ENCODE assay signal across 15 mouse cellular contexts in genomic region chr12:64975558-64975957, GRCm38 (mm10). TPM values are rescaled to one million over a fixed set of nuclear protein-coding genes. Genes with fewer than 3 reads are reported as not detected.
DNase-seq lines count a peak whose midpoint lies in the region; ATAC-seq and TF ChIP-seq lines count a peak whose summit lies in the region.
"Had no signal": no experiment of that assay in that cellular context is flagged by ENCODE, and none has a peak within 500 bp of the region (broad histone marks: within the 10 kb centered on the region; RNA-seq: fewer than 3 reads in every experiment).

No protein-coding gene starts in this region.

- H3K9me3 ChIP-seq in lung, postnatal 0 days (ENCODE audit: low read length), result no peaks in the 10 kb centered on the region
- no peaks in the 10 kb centered on the region for H3K9me3 ChIP-seq in liver, embryonic 12.5 days (replicated peaks)
- H3K9me3 ChIP-seq: embryonic facial prominence, embryonic 13.5 days had no signal

- H3K27me3 ChIP-seq in lung, postnatal 0 days (replicated peaks; ENCODE audit: insufficient read depth, low read length), result no peaks in the 10 kb centered on the region
- H3K27me3 ChIP-seq in Patski, result no peaks in the 10 kb centered on the region
- H3K27me3 ChIP-seq in liver, embryonic 12.5 days (replicated peaks), result no peaks in the 10 kb centered on the region
- H3K27me3 ChIP-seq: embryonic facial prominence, embryonic 13.5 days had no signal

- H3K9ac ChIP-seq in lung, postnatal 0 days (replicated peaks; ENCODE audit: low read depth), result no peak overlapping the region
- H3K9ac ChIP-seq in liver, embryonic 12.5 days, result no peak overlapping the region
- H3K9ac ChIP-seq: embryonic facial prominence, embryonic 13.5 days had no signal

- 48% methylated on average over 6 of the region's 6 CpGs for WGBS in lung, postnatal 0 days
- 27% methylated on average over 6 of the region's 6 CpGs for WGBS in liver, embryonic 12.5 days (ENCODE audit: insufficient replicate concordance)

- ATAC-seq in lung, postnatal 0 days, result no peak
- ATAC-seq in Patski, result peak; percentile 47
- ATAC-seq in liver, embryonic 12.5 days, result no peak
- ATAC-seq: forebrain, embryonic 16.5 days; intestine, postnatal 0 days had no signal

- POLR2A ChIA-PET in Patski (lab: Charles Lee), result no interaction called here

- no peak for TF ChIP-seq EP300 in lung, postnatal 0 days (IDR thresholded peaks at IDR 0.05)

- H3K4me2 ChIP-seq in lung, postnatal 0 days (replicated peaks; ENCODE audit: low read depth, low read length), result no peak overlapping the region
- H3K4me2 ChIP-seq in liver, embryonic 12.5 days, result peak overlapping the region; percentile 25; the same call in 1 of the 2 replicates
- H3K4me2 ChIP-seq: embryonic facial prominence, embryonic 13.5 days had no signal

- no peak overlapping the region for H3K27ac ChIP-seq in lung, postnatal 0 days (ENCODE audit: low read length)
- no peak overlapping the region for H3K27ac ChIP-seq in liver, embryonic 12.5 days
- H3K27ac ChIP-seq: embryonic facial prominence, embryonic 13.5 days had no signal

- TF ChIP-seq CTCF in lung, postnatal 0 days (IDR thresholded peaks at IDR 0.05), result no peak
- no peak for TF ChIP-seq CTCF in Patski (IDR thresholded peaks at IDR 0.05)

- 0 out of 2 replicates have a peak, but pooled peaks cover 4% of the 10 kb centered on the region for H3K36me3 ChIP-seq in lung, postnatal 0 days (ENCODE audit: insufficient read depth, low read length)
- H3K36me3 ChIP-seq in liver, embryonic 12.5 days, result peaks cover 43% of the 10 kb centered on the region

- peak; percentile 24 for DNase-seq in lung, postnatal 0 days (ENCODE audit: low spot score)
- DNase-seq in lung, postnatal 4 days, result no peak
- DNase-seq in Patski (ENCODE audit: low read depth, low spot score), result no peak
- no peak for DNase-seq in ovary, postnatal 14 days (ENCODE audit: low spot score)
- no peak for DNase-seq in heart, postnatal 4 days
- DNase-seq in right cerebral cortex, postnatal 4 days, result no peak
- DNase-seq: adrenal gland, postnatal 25 days; cerebellum, adult 11-12 months; heart, adult 11 months; heart, postnatal 36 days; thymus, postnatal 25 days had no signal

- no peaks in the 10 kb centered on the region for H3K4me1 ChIP-seq in lung, postnatal 0 days (ENCODE audit: insufficient read depth, low read depth, low read length)
- H3K4me1 ChIP-seq in liver, embryonic 12.5 days, result peaks cover 38% of the 10 kb centered on the region

- H3K4me3 ChIP-seq in lung, postnatal 0 days (ENCODE audit: low read depth, low read length), result no peak overlapping the region
- H3K4me3 ChIP-seq in liver, embryonic 12.5 days, result no peak overlapping the region
- H3K4me3 ChIP-seq: embryonic facial prominence, embryonic 13.5 days had no signal

- in situ Hi-C loops in Patski (cut with MboI; ENCODE audit: low pct_unique_long_range_greater_than_20kb), result no loop called here

- CTCF ChIA-PET in Patski (lab: Charles Lee), result no interaction called here

RNA-seq across cellular contexts. Expression of gene Togaram1, which starts 10.0 kb away (rescaled TPM):
- polyA plus RNA-seq in lung, postnatal 0 days (2015; fragmentation: Nextera tagmentation; extraction: Ambion mirVana), result 18.2 and 20.5 TPM in 2 replicates
- polyA plus RNA-seq in Patski (2021), result 16.9 TPM
- 13.3 and 15.4 TPM in 2 replicates for polyA plus RNA-seq in liver, embryonic 12.5 days (2016; fragmentation: Nextera tagmentation; extraction: Ambion mirVana)
- total RNA-seq in heart, postnatal 4 days (2021), result 10 to 100 TPM; 16.5 to 18.9 TPM

RNA-seq across cellular contexts. Expression of gene Klhl28, which starts 10.2 kb away (rescaled TPM):
- polyA plus RNA-seq in lung, postnatal 0 days (2015; fragmentation: Nextera tagmentation; extraction: Ambion mirVana), result 14.0 and 14.1 TPM in 2 replicates
- 7.5 TPM for polyA plus RNA-seq in Patski (2021)
- polyA plus RNA-seq in liver, embryonic 12.5 days (2016; fragmentation: Nextera tagmentation; extraction: Ambion mirVana), result 3.3 and 4.0 TPM in 2 replicates
- total RNA-seq in heart, postnatal 4 days (2021), result 10 to 100 TPM; 12.9 to 13.0 TPM

RNA-seq across cellular contexts. Expression of gene Gm527, which starts 57.9 kb away (rescaled TPM):
- polyA plus RNA-seq in lung, postnatal 0 days (2015; fragmentation: Nextera tagmentation; extraction: Ambion mirVana), result 2.5 and 3.2 TPM in 2 replicates
- polyA plus RNA-seq in Patski (2021), result 2.6 TPM
- polyA plus RNA-seq in liver, embryonic 12.5 days (2016; fragmentation: Nextera tagmentation; extraction: Ambion mirVana), result 0.77 and 1.0 TPM in 2 replicates
- total RNA-seq in heart, postnatal 4 days (2021), result 1 to 10 TPM; 3.8 to 4.9 TPM
